Mouse (Mus musculus) heart, postnatal 0 days (tissue): ENCODE measurements around the gene Gm20708. TPM values are rescaled to one million over a fixed set of nuclear protein-coding genes. Genes with fewer than 3 reads are reported as not detected.
A peak's percentile ranks its signal among the peaks of the same experiment; 100 is the strongest.

ENCODE experiments used
- ATAC-seq: fragments of 200-750 bp; cut with Nextera tagmentation; 2 replicates; pipeline ENCODE4 v1.8.0; 2017; ENCODE audit warnings: low read depth, moderate number of reproducible peaks, moderate library complexity; ENCODE audit not compliant: insufficient read depth
- DNase-seq: peaks from one replicate; pipeline ENCODE4 v3.0.0-alpha.2; 2016; ENCODE audit warnings: low spot score
- H3K27ac ChIP-seq: fragments of 300-500 bp; sonication (generic); 2 replicates; pipeline ENCODE4 v1.5.1; 2014; ENCODE audit warnings: low read depth, mild to moderate bottlenecking
- H3K27me3 ChIP-seq: fragments of 300-500 bp; sonication (generic); 2 replicates; pipeline ENCODE4 v1.6.1; 2014; ENCODE audit warnings: low read length, mixed read lengths; ENCODE audit not compliant: control insufficient read depth, insufficient read depth
- H3K36me3 ChIP-seq: fragments of 300-500 bp; sonication (generic); replicated peaks from 2 replicates; pipeline ENCODE4 v1.6.1; 2014; ENCODE audit warnings: low read length, mixed read lengths; ENCODE audit not compliant: control insufficient read depth, insufficient read depth
- H3K4me1 ChIP-seq: fragments of 300-500 bp; sonication (generic); 2 replicates; pipeline ENCODE4 v1.6.1; 2014; ENCODE audit warnings: antibody characterized with exemption; ENCODE audit not compliant: control insufficient read depth, insufficient read depth
- H3K4me2 ChIP-seq: fragments of 300-500 bp; sonication (generic); 2 replicates; pipeline ENCODE4 v1.6.1; 2014; ENCODE audit warnings: low read depth, mild to moderate bottlenecking, low read length, moderate library complexity
- H3K4me3 ChIP-seq: fragments of 300-500 bp; sonication (generic); 2 replicates; pipeline ENCODE4 v1.5.1; 2014; ENCODE audit warnings: low read depth, low read length
- H3K9ac ChIP-seq: fragments of 300-500 bp; sonication (generic); replicated peaks from 2 replicates; pipeline ENCODE4 v1.6.1; 2014; ENCODE audit warnings: low read depth, low read length, mixed read lengths
- H3K9me3 ChIP-seq: fragments of 300-500 bp; sonication (generic); replicated peaks from 2 replicates; pipeline ENCODE4 v1.6.1; 2016; ENCODE audit warnings: low read length; ENCODE audit not compliant: control insufficient read depth
- CTCF ChIP-seq: IDR thresholded peaks from 2 replicates; pipeline ENCODE4 v1.5.1; 2016; ENCODE audit warnings: antibody characterized with exemption, control low read depth, low read depth
- EP300 ChIP-seq: IDR thresholded peaks from 2 replicates; pipeline ENCODE4 v1.6.1; 2016; ENCODE audit warnings: antibody characterized with exemption, low read depth
- WGBS: fragments of 180-500 bp; shearing (Covaris S2); extraction: QIAGEN DNeasy Blood & Tissue Kit; methylation state at CpG from one replicate; pipeline ENCODE4 v1.1.7; 2014; 5-methylcytosine and 5-hydroxymethylcytosine counted together
- polyA plus RNA-seq: library from polyadenylated mRNA; unstranded; fragments of >200 nt; fragmentation: Nextera tagmentation; extraction: Ambion mirVana; gene quantifications from 2 replicates; pipeline ENCODE4 v1.2.1, GENCODE M21; 2015
- total RNA-seq: library from RNA; depleted of rRNA; stranded (reverse); fragments of >200 nt; gene quantifications from 2 replicates; pipeline ENCODE4 v1.2.3, GENCODE M21; 2014; ENCODE audit warnings: low replicate concordance

Gm20708 gene
- total and polyA plus RNA-seq, 2 experiments from 2014 or later, result 0.68 to 2.6 TPM

DNA sequence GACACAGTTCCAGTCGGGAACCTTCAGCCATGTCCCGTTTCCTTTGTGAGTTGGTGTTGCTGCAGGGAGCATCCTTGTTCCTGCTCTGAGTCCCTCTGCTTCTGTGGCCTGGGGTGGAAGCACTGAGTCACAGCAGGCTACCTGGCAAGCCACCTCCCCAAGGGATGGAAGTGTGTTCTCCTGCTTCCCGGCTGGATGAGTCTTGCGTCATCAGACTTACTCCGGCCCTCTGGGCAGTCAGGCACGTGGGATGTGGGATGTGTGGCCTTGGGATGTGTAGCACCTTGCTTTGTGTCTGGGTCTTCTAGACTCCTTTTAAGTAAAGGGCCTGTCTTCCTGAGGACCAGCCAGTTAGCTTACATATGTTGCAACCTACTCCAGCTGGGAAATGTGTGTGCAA, 70.2 kb downstream of the Gm20708 start:
- TF ChIP-seq EP300, result no peak
- TF ChIP-seq CTCF, result no peak
- WGBS, result 80% methylated on average over 6 of the region's 6 CpGs
- Histone ChIP-seq H3K36me3 (no peaks in the 10 kb centered on the region), H3K4me2 (no peak overlapping the region), H3K9me3 (no peaks in the 10 kb centered on the region), H3K27me3 (no peaks in the 10 kb centered on the region), H3K27ac (no peak overlapping the region), H3K4me3 (no peak overlapping the region), H3K4me1 (peaks cover 25% of the 10 kb centered on the region), H3K9ac (no peak overlapping the region)
- ATAC-seq (no peak), DNase-seq (no peak)

DNA sequence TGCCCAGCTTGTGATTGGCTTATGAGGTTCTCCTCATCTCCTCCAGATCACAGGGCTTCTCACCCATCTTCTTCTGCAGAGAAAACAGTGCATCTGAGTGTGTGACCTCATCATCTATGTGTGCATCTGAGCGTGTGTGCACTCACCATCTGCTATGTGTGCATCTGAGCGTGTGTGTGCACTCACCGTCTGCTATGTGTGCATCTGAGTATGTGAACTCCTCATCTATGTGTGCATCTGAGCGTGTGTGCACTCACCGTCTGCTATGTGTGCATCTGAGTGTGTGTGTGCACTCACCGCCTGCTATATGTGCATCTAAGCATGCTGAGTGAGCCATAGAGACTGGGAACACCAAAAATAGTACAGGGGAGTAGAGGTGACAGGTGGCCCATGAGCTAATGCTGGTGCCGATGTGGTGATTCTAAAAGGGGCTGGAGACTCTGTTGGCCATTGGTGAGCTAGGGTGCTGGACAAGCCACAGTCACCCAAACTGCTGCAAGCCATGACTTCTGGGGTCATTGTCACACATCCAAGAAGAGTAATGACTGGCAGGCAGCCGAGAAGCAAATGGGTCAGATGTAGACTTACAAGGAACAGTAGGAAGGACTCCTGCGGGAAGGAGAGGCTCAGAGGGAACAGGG, 71.0 kb downstream of the Gm20708 start:
- 79% methylated on average over 9 of the region's 9 CpGs for WGBS
- H3K27ac ChIP-seq, result no peak overlapping the region
- ATAC-seq, result no peak

DNA sequence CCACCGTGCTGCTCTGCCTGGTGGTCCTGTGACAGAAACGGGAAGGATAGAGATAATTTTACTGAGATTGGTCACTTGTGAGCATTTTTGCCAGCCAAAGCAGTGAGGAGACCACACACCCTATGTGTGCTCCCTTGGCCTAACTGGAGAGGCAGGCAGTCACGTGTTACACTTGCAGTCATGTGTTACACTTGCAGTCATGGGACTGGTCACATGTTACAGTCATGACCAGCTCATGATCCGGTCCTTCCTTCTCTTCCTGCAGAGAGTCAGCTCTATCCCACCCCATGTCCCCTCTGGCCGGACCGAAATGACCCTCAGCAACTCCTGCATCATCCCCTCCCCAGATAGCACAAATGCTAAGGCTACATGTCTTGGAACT, 71.5 kb downstream of the Gm20708 start:
- ATAC-seq (no peak), DNase-seq (no peak)
- no peaks in the 10 kb centered on the region for H3K27me3 ChIP-seq
- H3K27ac ChIP-seq, result 0 out of 2 replicates have a peak overlapping the region, but pooled peaks have one; percentile 10
- H3K4me3 ChIP-seq, result no peak overlapping the region
- no peaks in the 10 kb centered on the region for H3K36me3 ChIP-seq
- WGBS, result 69% methylated on average over 6 of the region's 6 CpGs
- TF ChIP-seq CTCF (no peak), EP300 (no peak)
- peaks cover 17% of the 10 kb centered on the region for H3K4me1 ChIP-seq
- H3K9ac ChIP-seq, result 0 out of 2 replicates have a peak overlapping the region, but pooled peaks have one; percentile 31
- no peaks in the 10 kb centered on the region for H3K9me3 ChIP-seq
- no peak overlapping the region for H3K4me2 ChIP-seq

More for the DNA sequence above, 71.0 kb downstream of the Gm20708 start:
- DNase-seq, result no peak
- peaks cover 22% of the 10 kb centered on the region for H3K4me1 ChIP-seq
- no peak overlapping the region for H3K4me2 ChIP-seq
- H3K27me3 ChIP-seq, result no peaks in the 10 kb centered on the region
- H3K36me3 ChIP-seq, result no peaks in the 10 kb centered on the region
- no peak overlapping the region for H3K4me3 ChIP-seq
- TF ChIP-seq CTCF, result no peak
- TF ChIP-seq EP300, result no peak
- H3K9me3 ChIP-seq, result no peaks in the 10 kb centered on the region
- no peak overlapping the region for H3K9ac ChIP-seq

DNA sequence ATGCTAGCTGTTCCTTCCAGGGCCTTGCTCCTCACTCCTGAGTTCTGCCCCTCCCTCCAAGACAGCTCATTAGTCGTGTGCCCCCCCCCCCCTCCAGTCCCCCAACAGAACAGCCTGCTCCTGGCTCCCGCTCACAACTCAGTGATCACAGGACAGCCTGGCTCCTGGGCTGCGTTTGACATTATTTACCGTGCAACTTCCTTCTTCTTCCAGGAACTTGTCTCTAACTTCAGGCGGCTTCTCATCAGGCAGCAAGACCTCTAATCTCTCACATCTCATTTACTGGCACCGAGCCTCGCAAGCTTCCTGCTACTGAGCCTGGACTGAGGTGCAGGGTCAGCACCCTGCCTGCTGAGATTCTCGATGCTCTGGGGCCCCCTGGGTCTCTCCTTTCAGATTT, 72.3 kb downstream of the Gm20708 start:
- Histone ChIP-seq H3K4me3 (no peak overlapping the region), H3K9me3 (no peaks in the 10 kb centered on the region), H3K4me2 (no peak overlapping the region), H3K27ac (peak overlapping the region; percentile 10; the same call in 1 of the 2 replicates), H3K9ac (no peak overlapping the region), H3K4me1 (peaks cover 15% of the 10 kb centered on the region), H3K27me3 (no peaks in the 10 kb centered on the region), H3K36me3 (no peaks in the 10 kb centered on the region)
- no peak for DNase-seq
- WGBS, result 23% methylated on average over 7 of the region's 8 CpGs
- TF ChIP-seq EP300 (no peak), CTCF (no peak)
- ATAC-seq, result no peak

DNA sequence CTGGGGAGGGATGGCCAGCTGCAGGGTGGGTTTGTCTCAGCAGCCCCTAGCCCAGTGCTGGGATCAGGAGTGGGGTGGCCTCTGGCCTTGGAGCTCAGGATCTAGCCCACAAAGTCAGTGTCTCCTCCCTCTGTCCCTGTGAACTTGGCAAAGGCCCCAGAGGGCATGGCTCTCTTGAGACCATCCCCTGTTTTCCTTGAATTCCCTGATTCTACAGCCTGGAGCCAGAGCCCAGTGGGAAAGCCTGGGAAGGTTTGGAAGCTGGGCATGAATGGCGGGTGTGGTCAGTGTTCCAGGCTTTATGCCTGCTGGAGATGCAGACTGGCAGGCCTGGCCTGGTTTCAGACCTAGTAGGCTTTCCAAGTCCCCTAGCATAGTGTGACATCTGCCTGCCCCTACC, 72.7 kb downstream of the Gm20708 start:
- Histone ChIP-seq H3K9me3 (no peaks in the 10 kb centered on the region), H3K4me1 (peaks cover 15% of the 10 kb centered on the region), H3K27me3 (no peaks in the 10 kb centered on the region), H3K9ac (no peak overlapping the region), H3K36me3 (no peaks in the 10 kb centered on the region), H3K27ac (peak overlapping the region; percentile 10; the same call in 1 of the 2 replicates), H3K4me3 (no peak overlapping the region), H3K4me2 (no peak overlapping the region)
- ATAC-seq (no peak), DNase-seq (no peak)
- TF ChIP-seq EP300, result no peak
- no peak for TF ChIP-seq CTCF
- WGBS, result 82% methylated on average over 1 of the region's 1 CpGs

DNA sequence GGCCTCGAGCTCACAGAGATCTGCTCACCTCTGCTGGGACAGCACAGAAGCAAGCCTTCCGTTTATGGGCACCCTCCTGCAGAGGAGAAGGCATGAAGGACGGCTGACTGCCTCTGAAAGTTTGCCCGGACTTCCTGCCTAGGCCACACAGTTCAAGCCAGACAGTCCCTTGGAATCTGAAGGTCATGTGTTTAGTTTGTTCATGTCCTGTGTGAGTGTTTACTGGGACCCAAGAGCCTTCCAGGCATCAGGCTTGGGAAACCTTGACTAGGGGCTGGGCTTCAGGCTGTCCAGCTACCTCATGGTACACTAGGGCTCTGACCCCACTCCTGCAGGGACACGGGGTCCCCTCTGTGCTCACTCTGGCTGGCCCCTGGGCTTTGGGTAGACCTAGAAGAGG, 76.5 kb downstream of the Gm20708 start:
- H3K27me3 ChIP-seq, result peaks cover 9% of the 10 kb centered on the region; the same call in 1 of the 2 replicates
- ATAC-seq (no peak), DNase-seq (no peak)
- no peak overlapping the region for H3K9ac ChIP-seq
- no peak overlapping the region for H3K4me2 ChIP-seq
- no peak overlapping the region for H3K27ac ChIP-seq
- no peak for TF ChIP-seq CTCF
- TF ChIP-seq EP300, result no peak
- peaks cover 18% of the 10 kb centered on the region for H3K4me1 ChIP-seq
- no peaks in the 10 kb centered on the region for H3K36me3 ChIP-seq
- H3K9me3 ChIP-seq, result no peaks in the 10 kb centered on the region
- H3K4me3 ChIP-seq, result no peak overlapping the region
- 43% methylated on average over 5 of the region's 5 CpGs for WGBS
